Mouse (Mus musculus) limb, embryonic 13.5 days (tissue): ENCODE data around the gene Loxl3. TPM values are rescaled to one million over a fixed set of nuclear protein-coding genes. Genes with fewer than 3 reads are reported as not detected.

ENCODE experiments used
- ATAC-seq: fragments of 200-750 bp; cut with Nextera tagmentation; 2 replicates; pipeline ENCODE4 v1.8.0; 2017; ENCODE audit warnings: low read depth, moderate number of reproducible peaks, moderate TSS enrichment; ENCODE audit not compliant: low FRiP score
- H3K27ac ChIP-seq: fragments of 300-500 bp; sonication (generic); 2 replicates; pipeline ENCODE4 v1.5.1; 2015; ENCODE audit warnings: inconsistent platforms, mild to moderate bottlenecking, moderate library complexity
- H3K27me3 ChIP-seq: fragments of 300-500 bp; sonication (generic); 2 replicates; pipeline ENCODE4 v1.6.1; 2015; ENCODE audit warnings: mild to moderate bottlenecking, inconsistent platforms
- H3K36me3 ChIP-seq: fragments of 300-500 bp; sonication (generic); 2 replicates; pipeline ENCODE4 v1.6.1; 2015; ENCODE audit warnings: inconsistent platforms, mild to moderate bottlenecking, moderate library complexity
- H3K4me1 ChIP-seq: fragments of 300-500 bp; sonication (generic); 2 replicates; pipeline ENCODE4 v1.6.1; 2015; ENCODE audit warnings: inconsistent platforms
- H3K4me2 ChIP-seq: fragments of 300-500 bp; sonication (generic); replicated peaks from 2 replicates; pipeline ENCODE4 v1.6.1; 2015; ENCODE audit warnings: inconsistent platforms, mild to moderate bottlenecking, moderate library complexity
- H3K4me3 ChIP-seq: fragments of 300-500 bp; sonication (generic); 2 replicates; pipeline ENCODE4 v1.5.1; 2015; ENCODE audit warnings: moderate library complexity, mild to moderate bottlenecking, inconsistent platforms
- H3K9ac ChIP-seq: fragments of 300-500 bp; sonication (generic); 2 replicates; pipeline ENCODE4 v1.6.1; 2015; ENCODE audit warnings: mild to moderate bottlenecking, inconsistent platforms
- H3K9me3 ChIP-seq: fragments of 300-500 bp; sonication (generic); 2 replicates; pipeline ENCODE4 v1.6.1; 2016; ENCODE audit warnings: inconsistent platforms
- WGBS: fragments of 180-500 bp; shearing (Covaris S2); methylation state at CpG from one replicate; pipeline ENCODE4 v1.1.7; 2015; 5-methylcytosine and 5-hydroxymethylcytosine counted together
- microRNA counts: library from miRNA; unstranded; fragments of <30 nt; microRNA quantifications from one replicate; lab custom pipeline; 2016
- microRNA-seq: library from miRNA; unstranded; fragments of <30 nt; microRNA quantifications from one replicate; pipeline ENCODE4, GENCODE M21; 2016
- polyA plus RNA-seq: library from polyadenylated mRNA; unstranded; fragments of >200 nt; fragmentation: Nextera tagmentation; extraction: Ambion mirVana; gene quantifications from 2 replicates; pipeline ENCODE4 v1.2.1, GENCODE M21; 2015

The Loxl3 gene
- polyA plus RNA-seq, 1 experiment from 2014 or later: 36.3 TPM

- under 1% methylated on average over 25 of the region's 25 CpGs for WGBS
- Histone ChIP-seq H3K36me3 (0 out of 2 replicates have a peak, but pooled peaks cover 3% of the 10 kb centered on the region), H3K4me2 (peak within 1 kb of the TSS; percentile 99), H3K4me3 (peak within 1 kb of the TSS; percentile 77), H3K27me3 (peaks cover 2% of the 10 kb centered on the region; the same call in 1 of the 2 replicates), H3K4me1 (peaks cover 15% of the 10 kb centered on the region), H3K9ac (peak within 1 kb of the TSS; percentile 86), H3K9me3 (no peaks in the 10 kb centered on the region), H3K27ac (peak within 1 kb of the TSS; percentile 83)
- ATAC-seq: peak; percentile 89
Measured at GRCm38 (mm10) chr6:83101316-83101687, 67.3 kb downstream of the Loxl3 start, which contains the start of the genes Ccdc142 and Gm42688. Gene Ccdc142 (plus strand): TSS chr6:83101601. Gene Gm42688 (plus strand): TSS chr6:83101617.

DNA sequence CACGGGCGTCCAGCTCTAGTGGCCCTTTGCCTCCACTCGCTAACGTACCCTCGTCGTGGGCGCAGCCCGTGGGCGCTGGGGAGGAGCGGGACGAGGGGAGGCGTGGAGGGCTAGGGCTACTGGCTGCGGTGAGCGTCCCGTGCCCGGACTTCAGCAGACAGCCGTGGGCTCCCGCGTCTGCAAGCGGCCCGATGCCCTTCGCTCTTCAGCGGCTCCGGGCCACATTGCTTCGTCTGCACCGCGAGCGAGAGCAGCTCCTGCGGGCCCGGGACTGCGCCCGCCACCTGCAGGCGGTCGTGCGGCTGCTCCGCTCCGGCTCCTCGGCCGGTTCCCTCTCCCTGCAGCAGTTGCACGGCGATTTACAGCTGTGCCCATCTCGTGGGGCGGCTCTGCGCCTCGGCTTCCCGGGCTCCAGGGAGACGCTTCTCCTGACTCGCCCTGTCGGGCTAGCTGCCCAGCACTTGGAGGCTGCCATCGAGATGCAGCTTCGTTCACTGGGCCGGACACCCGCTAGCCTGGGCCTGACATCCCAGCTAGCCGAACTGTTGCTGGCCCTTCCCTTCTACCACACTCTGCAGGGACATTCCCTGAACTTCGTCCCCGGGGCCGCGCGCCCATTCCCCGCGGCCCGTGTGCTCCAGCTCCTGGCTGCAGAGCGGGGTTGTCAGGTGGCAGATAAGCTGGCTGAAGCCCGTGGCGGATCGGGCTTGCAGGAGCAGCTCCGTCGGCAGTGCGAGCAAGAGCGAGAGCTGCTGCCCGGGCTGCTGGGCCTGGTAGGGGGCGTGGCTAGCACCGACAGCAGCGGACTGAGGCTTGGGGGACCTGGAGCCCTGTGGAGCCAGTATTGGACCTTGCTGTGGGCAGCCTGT is 67.9 kb downstream of the Loxl3 start:
- Histone ChIP-seq H3K36me3 (0 out of 2 replicates have a peak, but pooled peaks cover 3% of the 10 kb centered on the region), H3K4me3 (peak overlapping the region; percentile 77), H3K4me1 (peaks cover 15% of the 10 kb centered on the region), H3K9ac (peak overlapping the region; percentile 86), H3K27ac (peak overlapping the region; percentile 83), H3K4me2 (peak overlapping the region; percentile 99), H3K9me3 (no peaks in the 10 kb centered on the region), H3K27me3 (peaks cover 2% of the 10 kb centered on the region; the same call in 1 of the 2 replicates)
- ATAC-seq: peak; percentile 73
- under 1% methylated on average over 74 of the region's 74 CpGs for WGBS

MicroRNAs encoded within 50 kb of the gene (microRNA counts, 519-probe panel; counts per million panel counts)
- not detected for microRNA mmu-miR-3470a+mmu-miR-3470b (lab: Ali Mortazavi, UCI)

Small RNA genes lying within 50 kb of the gene (microRNA-seq; reads per million reads assigned to microRNA genes)
- gene Mir3470a: not detected
- not detected for gene Mir7040

Other genes starting within 250 kb of the Loxl3 start
- gene Sema4f, start 94.4 kb upstream of the Loxl3 start, polyA plus RNA-seq: 3.1 and 4.5 TPM in 2 replicates
- gene M1ap, start 87.3 kb upstream of the Loxl3 start, polyA plus RNA-seq: 0.34 and 0.65 TPM in 2 replicates
- 16.2 and 16.5 TPM in 2 replicates for gene Dok1, start 702 bp upstream of the Loxl3 start, polyA plus RNA-seq
- 168 and 181 TPM in 2 replicates for gene Aup1, start 20.3 kb downstream of the Loxl3 start, polyA plus RNA-seq
- 78.4 and 82.4 TPM in 2 replicates for gene Htra2, start 21.1 kb downstream of the Loxl3 start, polyA plus RNA-seq
- 0.64 and 0.87 TPM in 2 replicates for gene Dqx1, start 23.7 kb downstream of the Loxl3 start, polyA plus RNA-seq
- gene Tlx2, start 36.1 kb downstream of the Loxl3 start, polyA plus RNA-seq: not detected in 2 replicates
- 40.3 and 41.3 TPM in 2 replicates for gene Pcgf1, start 43.7 kb downstream of the Loxl3 start, polyA plus RNA-seq
- 0.81 and 0.91 TPM in 2 replicates for gene Lbx2, start 52.2 kb downstream of the Loxl3 start, polyA plus RNA-seq
- 1.6 and 3.6 TPM in 2 replicates for gene Ccdc142, start 67.4 kb downstream of the Loxl3 start, polyA plus RNA-seq
- gene Gm42688, start 67.4 kb downstream of the Loxl3 start, polyA plus RNA-seq: 2.8 and 3.1 TPM in 2 replicates
- gene Mrpl53, start 74.9 kb downstream of the Loxl3 start, polyA plus RNA-seq: 134 and 138 TPM in 2 replicates
- 42.7 and 45.4 TPM in 2 replicates for gene Mogs, start 81.3 kb downstream of the Loxl3 start, polyA plus RNA-seq
- 161 and 169 TPM in 2 replicates for gene Wbp1, start 87.4 kb downstream of the Loxl3 start, polyA plus RNA-seq
- 12.4 and 12.8 TPM in 2 replicates for gene Ino80b, start 91.3 kb downstream of the Loxl3 start, polyA plus RNA-seq
- gene Rtkn, start 101.3 kb downstream of the Loxl3 start, polyA plus RNA-seq: 64.7 and 74.1 TPM in 2 replicates
- gene Wdr54, start 122.2 kb downstream of the Loxl3 start, polyA plus RNA-seq: 6.9 and 7.4 TPM in 2 replicates
- 3.7 and 3.8 TPM in 2 replicates for gene 1700003E16Rik, start 122.2 kb downstream of the Loxl3 start, polyA plus RNA-seq
- gene Dctn1, start 131.7 kb downstream of the Loxl3 start, polyA plus RNA-seq: 88.9 and 90.3 TPM in 2 replicates
- gene Slc4a5, start 185.7 kb downstream of the Loxl3 start, polyA plus RNA-seq: 0.10 and 0.20 TPM in 2 replicates